Mouse (Mus musculus): Measurements from ENCODE around the gene Mybbp1a. TPM values are rescaled to one million over a fixed set of nuclear protein-coding genes. Genes with fewer than 3 reads are reported as not detected.
A peak's percentile ranks its signal among the peaks of the same experiment; 100 is the strongest.

Gene Mybbp1a
- polyA plus RNA-seq, 1 experiment from 2014 or later, result 111 TPM

GRCm38 (mm10) chr11:72488753-72489271 is 47.7 kb downstream of the Mybbp1a start:
- Histone ChIP-seq H3K36me3 (no peaks in the 10 kb centered on the region), H3K4me3 (peak overlapping the region; percentile 70), H3K4me1 (peaks cover 27% of the 10 kb centered on the region), H3K4me2 (replicated peaks) (peak overlapping the region; percentile 87), H3K9ac (peak overlapping the region; percentile 84), H3K27me3 (replicated peaks) (peaks cover 30% of the 10 kb centered on the region), H3K9me3 (no peaks in the 10 kb centered on the region), H3K27ac (peak overlapping the region; percentile 68; the same call in 1 of the 2 replicates)
- under 1% methylated on average over 38 of the region's 38 CpGs for WGBS
- ATAC-seq (ENCODE audit: low FRiP score, low read depth), result peak; percentile 76

- peak overlapping the region; percentile 84 for H3K9ac ChIP-seq
- H3K4me3 ChIP-seq, result peak overlapping the region; percentile 70
- WGBS, result under 1% methylated on average over 36 of the region's 42 CpGs
- H3K36me3 ChIP-seq, result no peaks in the 10 kb centered on the region
- H3K9me3 ChIP-seq, result no peaks in the 10 kb centered on the region
- H3K27me3 ChIP-seq (replicated peaks), result peaks cover 30% of the 10 kb centered on the region
- peak overlapping the region; percentile 68 for H3K27ac ChIP-seq
- peak overlapping the region; percentile 87 for H3K4me2 ChIP-seq (replicated peaks)
- ATAC-seq (ENCODE audit: low FRiP score, low read depth), result peak; percentile 43
- peaks cover 27% of the 10 kb centered on the region for H3K4me1 ChIP-seq
These were observed 48.2 kb downstream of the Mybbp1a start for GRCm38 (mm10) chr11:72489397-72489796.

GRCm38 (mm10) chr11:72489881-72490301 is 48.7 kb downstream of the Mybbp1a start, which contains the start of gene Spns2:
Spns2 (minus strand) TSS chr11:72489904.
- Histone ChIP-seq H3K27ac (peak within 1 kb of the TSS; percentile 68), H3K4me1 (peaks cover 26% of the 10 kb centered on the region), H3K36me3 (no peaks in the 10 kb centered on the region), H3K9me3 (no peaks in the 10 kb centered on the region), H3K27me3 (replicated peaks) (peaks cover 30% of the 10 kb centered on the region), H3K9ac (peak within 1 kb of the TSS; percentile 84), H3K4me2 (replicated peaks) (peak within 1 kb of the TSS; percentile 87), H3K4me3 (peak within 1 kb of the TSS; percentile 70)
- peak; percentile 88 for ATAC-seq (ENCODE audit: low FRiP score, low read depth)
- under 1% methylated on average over 42 of the region's 42 CpGs for WGBS

GRCm38 (mm10) chr11:72491130-72491960 is 50.2 kb downstream of the Mybbp1a start:
- 77% methylated on average over 15 of the region's 15 CpGs for WGBS
- no peak for ATAC-seq (ENCODE audit: low FRiP score, low read depth)
- Histone ChIP-seq H3K9ac (no peak overlapping the region), H3K27me3 (replicated peaks) (peaks cover 30% of the 10 kb centered on the region), H3K9me3 (no peaks in the 10 kb centered on the region), H3K4me3 (no peak overlapping the region), H3K27ac (no peak overlapping the region), H3K4me1 (peaks cover 19% of the 10 kb centered on the region), H3K36me3 (no peaks in the 10 kb centered on the region), H3K4me2 (replicated peaks) (no peak overlapping the region)

GRCm38 (mm10) chr11:72494046-72494988 is 53.2 kb downstream of the Mybbp1a start:
- H3K27me3 ChIP-seq (replicated peaks), result 0 out of 2 replicates have a peak, but pooled peaks cover 5% of the 10 kb centered on the region
- H3K36me3 ChIP-seq, result no peaks in the 10 kb centered on the region
- H3K27ac ChIP-seq, result no peak overlapping the region
- no peak overlapping the region for H3K9ac ChIP-seq
- no peak overlapping the region for H3K4me2 ChIP-seq (replicated peaks)
- no peak for ATAC-seq (ENCODE audit: low FRiP score, low read depth)
- 55% methylated on average over 8 of the region's 8 CpGs for WGBS
- no peak overlapping the region for H3K4me3 ChIP-seq
- no peaks in the 10 kb centered on the region for H3K9me3 ChIP-seq
- H3K4me1 ChIP-seq, result peaks cover 8% of the 10 kb centered on the region

- H3K9ac ChIP-seq, result no peak overlapping the region
- peaks cover 8% of the 10 kb centered on the region; the same call in 1 of the 2 replicates for H3K4me1 ChIP-seq
- no peaks in the 10 kb centered on the region for H3K9me3 ChIP-seq
- H3K27ac ChIP-seq, result no peak overlapping the region
- H3K36me3 ChIP-seq, result no peaks in the 10 kb centered on the region
- no peak overlapping the region for H3K4me2 ChIP-seq (replicated peaks)
- 63% methylated on average over 3 of the region's 3 CpGs for WGBS
- H3K4me3 ChIP-seq, result no peak overlapping the region
- no peak for ATAC-seq (ENCODE audit: low FRiP score, low read depth)
- H3K27me3 ChIP-seq (replicated peaks), result 0 out of 2 replicates have a peak, but pooled peaks cover 3% of the 10 kb centered on the region
These were observed 54.9 kb downstream of the Mybbp1a start for GRCm38 (mm10) chr11:72496066-72496465.

- H3K9me3 ChIP-seq, result no peaks in the 10 kb centered on the region
- H3K4me2 ChIP-seq (replicated peaks), result no peak overlapping the region
- 63% methylated on average over 1 of the region's 1 CpGs for WGBS
- H3K27ac ChIP-seq, result no peak overlapping the region
- H3K36me3 ChIP-seq, result no peaks in the 10 kb centered on the region
- no peak overlapping the region for H3K9ac ChIP-seq
- H3K4me3 ChIP-seq, result no peak overlapping the region
- H3K4me1 ChIP-seq, result peaks cover 12% of the 10 kb centered on the region; the same call in 1 of the 2 replicates
- no peak for ATAC-seq (ENCODE audit: low FRiP score, low read depth)
- H3K27me3 ChIP-seq (replicated peaks), result no peaks in the 10 kb centered on the region
These were observed 55.6 kb downstream of the Mybbp1a start for GRCm38 (mm10) chr11:72496775-72497174.

GRCm38 (mm10) chr11:72497367-72497766 is 56.2 kb downstream of the Mybbp1a start:
- Histone ChIP-seq H3K27me3 (replicated peaks) (no peaks in the 10 kb centered on the region), H3K4me1 (peaks cover 12% of the 10 kb centered on the region; the same call in 1 of the 2 replicates), H3K27ac (no peak overlapping the region), H3K9ac (no peak overlapping the region), H3K4me2 (replicated peaks) (no peak overlapping the region), H3K9me3 (no peaks in the 10 kb centered on the region), H3K4me3 (no peak overlapping the region), H3K36me3 (no peaks in the 10 kb centered on the region)
- WGBS, result 14% methylated on average over 4 of the region's 4 CpGs
- no peak for ATAC-seq (ENCODE audit: low FRiP score, low read depth)

- Histone ChIP-seq H3K27me3 (replicated peaks) (no peaks in the 10 kb centered on the region), H3K9ac (no peak overlapping the region), H3K4me2 (replicated peaks) (no peak overlapping the region), H3K4me1 (peaks cover 18% of the 10 kb centered on the region), H3K4me3 (no peak overlapping the region), H3K9me3 (no peaks in the 10 kb centered on the region), H3K27ac (no peak overlapping the region), H3K36me3 (no peaks in the 10 kb centered on the region)
- WGBS, result 91% methylated on average over 4 of the region's 4 CpGs
- no peak for ATAC-seq (ENCODE audit: low FRiP score, low read depth)
These were observed 59.0 kb downstream of the Mybbp1a start for GRCm38 (mm10) chr11:72500139-72500538.
